ENCODE assay signal across 8 mouse cellular contexts in genomic region chr3:108296220-108297049, GRCm38 (mm10). TPM values are rescaled to one million over a fixed set of nuclear protein-coding genes. Genes with fewer than 3 reads are reported as not detected.
DNase-seq lines count a peak whose midpoint lies in the region; TF ChIP-seq lines count a peak whose summit lies in the region.

No protein-coding gene starts in this region.

- 0 out of 2 replicates have a peak, but pooled peaks cover 4% of the 10 kb centered on the region for H3K36me3 ChIP-seq in forebrain, embryonic 10.5 days (replicated peaks)

- peaks cover 14% of the 10 kb centered on the region for H3K4me1 ChIP-seq in bone marrow, adult 2 months (ENCODE audit: control insufficient read depth, insufficient read depth, low read length)
- peaks cover 52% of the 10 kb centered on the region for H3K4me1 ChIP-seq in forebrain, embryonic 10.5 days

- 11% methylated on average over 14 of the region's 14 CpGs for WGBS in bone marrow, adult 2 months
- WGBS in forebrain, embryonic 10.5 days, result 23% methylated on average over 14 of the region's 14 CpGs

- H3K27ac ChIP-seq in bone marrow, adult 2 months (ENCODE audit: control insufficient read depth, insufficient read depth, low read depth, low read length, poor library complexity), result peak overlapping the region; percentile 38
- H3K27ac ChIP-seq in forebrain, embryonic 10.5 days, result peak overlapping the region; percentile 85

- no peak overlapping the region for H3K4me3 ChIP-seq in bone marrow, adult 2 months (replicated peaks; ENCODE audit: control insufficient read depth, low read depth, low read length)
- H3K4me3 ChIP-seq in forebrain, embryonic 10.5 days, result peak overlapping the region; percentile 39

- TF ChIP-seq POLR2A in bone marrow, adult 2 months (IDR thresholded peaks at IDR 0.05; ENCODE audit: borderline replicate concordance, control insufficient read depth, low read depth, low read length), result no peak

- no peak for TF ChIP-seq CTCF in bone marrow, adult 2 months (IDR thresholded peaks at IDR 0.05; ENCODE audit: control insufficient read depth, insufficient read depth, low read length)

- intact Hi-C loops in heart, postnatal 10 days (cut with DNase I), result no loop called here

- peak; percentile 46 for DNase-seq in cerebellum, adult 9-11 months
- DNase-seq in cerebellum, adult 8-10 months, result no peak
- peak; percentile 35 for DNase-seq in forebrain, embryonic 10.5 days (ENCODE audit: extremely low spot score, low spot score)
- peak; percentile 69 to 71 for DNase-seq in heart, postnatal 10 days
- DNase-seq in kidney, postnatal 36 days, result peak; percentile 71 to 79
- peak; percentile 68 to 75 for DNase-seq in lung, postnatal 4 days
- DNase-seq in skeletal muscle tissue, adult 2 months (ENCODE audit: low read depth, low spot score), result peak; percentile 69

- H3K9me3 ChIP-seq in forebrain, embryonic 10.5 days, result no peaks in the 10 kb centered on the region

- H3K27me3 ChIP-seq in forebrain, embryonic 10.5 days (ENCODE audit: poor library complexity, severe bottlenecking), result no peaks in the 10 kb centered on the region

RNA-seq across cellular contexts. Expression of gene Sort1, which starts 12.6 kb away (rescaled TPM):
- 8.2 and 15.6 TPM in 2 replicates for polyA plus RNA-seq in bone marrow, adult 2 months (2011; ENCODE audit: insufficient read depth, insufficient read length, low replicate concordance, missing spikeins)
- 9.7 and 10.5 TPM in 2 replicates for polyA plus RNA-seq in forebrain, embryonic 10.5 days (2016; fragmentation: Nextera tagmentation; extraction: Ambion mirVana)
- total RNA-seq in heart, postnatal 10 days (2021), result 10 to 100 TPM; 24.3 to 26.9 TPM

RNA-seq across cellular contexts. Expression of gene Psma5, which starts 39.7 kb away (rescaled TPM):
- polyA plus RNA-seq in bone marrow, adult 2 months (2011; ENCODE audit: insufficient read depth, insufficient read length, low replicate concordance, missing spikeins), result 37.3 and 60.9 TPM in 2 replicates
- 353 and 358 TPM in 2 replicates for polyA plus RNA-seq in forebrain, embryonic 10.5 days (2016; fragmentation: Nextera tagmentation; extraction: Ambion mirVana)
- 10 to 100 TPM; 78.2 to 80.3 TPM for total RNA-seq in heart, postnatal 10 days (2021)
